Mouse (Mus musculus): Measurements from ENCODE around the gene Ccdc157.
A peak's percentile ranks its signal among the peaks of the same experiment; 100 is the strongest.
"Not testable (repeated sequence)": the region's sequence is repeated elsewhere in the genome, so short reads cannot be mapped to it uniquely, and the experiment has no call there.

Ccdc157 gene

DNA sequence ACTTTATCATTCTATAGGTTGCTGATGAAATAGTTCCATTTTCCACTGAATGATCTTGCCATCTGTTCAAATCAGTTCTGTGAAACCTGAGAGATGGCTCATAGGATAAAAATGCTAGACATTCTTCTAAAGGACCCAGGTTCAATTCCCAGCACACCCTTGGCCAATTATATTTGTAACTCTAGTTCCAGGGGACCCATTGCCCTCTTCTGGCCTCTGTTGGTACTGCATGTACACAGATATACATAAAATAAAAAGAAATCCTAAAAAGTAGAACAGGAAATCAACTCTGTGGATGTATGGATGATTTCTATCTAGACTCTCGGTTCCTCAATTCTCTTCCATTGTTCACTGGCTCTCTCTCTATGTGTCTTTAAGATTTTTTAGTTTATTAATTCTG lies 33.0 kb downstream of the Ccdc157 start:
- no peak for DNase-seq

- DNase-seq: no peak
These were observed 36.2 kb downstream of the Ccdc157 start for GRCm38 (mm10) chr11:4123922-4124321.

DNA sequence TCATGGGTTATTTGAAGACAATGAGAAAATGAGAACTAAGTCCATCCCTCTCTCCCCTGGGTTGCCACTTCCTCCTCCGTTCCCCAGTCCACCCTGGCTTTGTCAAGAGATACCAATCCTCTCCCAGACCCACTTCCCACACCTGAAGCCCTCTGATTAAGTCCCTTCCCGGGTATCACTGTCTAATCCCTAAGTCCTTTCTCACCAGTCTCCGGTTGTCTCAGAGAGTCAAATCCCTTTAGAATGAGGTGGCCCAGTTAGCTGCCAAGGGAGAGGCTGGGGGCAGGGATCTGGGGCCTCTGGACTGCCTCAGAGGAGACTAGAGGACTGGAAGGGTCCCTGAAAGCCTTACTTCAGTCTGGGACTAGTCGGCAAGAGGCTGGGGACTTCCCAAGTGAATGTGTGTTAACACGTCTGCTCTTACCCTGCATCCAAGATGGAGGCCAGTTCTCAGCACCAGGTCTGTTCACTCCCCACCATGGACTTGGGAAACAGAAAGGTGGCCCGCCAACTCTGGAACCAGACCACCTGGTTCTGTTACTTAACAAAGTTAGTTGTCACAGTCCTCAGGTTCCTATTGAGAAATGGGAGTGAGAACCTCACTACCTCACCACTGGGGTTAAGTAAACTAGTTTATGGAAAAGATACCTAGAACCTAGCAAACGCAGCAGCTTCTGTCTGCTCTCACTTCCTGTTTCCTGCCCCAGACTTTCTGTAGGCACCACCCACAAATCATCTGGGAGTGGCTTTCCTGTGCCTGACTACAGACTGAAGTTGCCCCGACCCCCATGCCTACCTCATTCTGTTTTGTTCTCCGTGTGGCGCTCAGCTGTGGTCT lies 37.1 kb downstream of the Ccdc157 start, which contains the start of gene Sec14l2:
TSS of gene Sec14l2 (minus strand) at position 674 of the 838 bp plus-strand sequence.
- DNase-seq: no peak

DNA sequence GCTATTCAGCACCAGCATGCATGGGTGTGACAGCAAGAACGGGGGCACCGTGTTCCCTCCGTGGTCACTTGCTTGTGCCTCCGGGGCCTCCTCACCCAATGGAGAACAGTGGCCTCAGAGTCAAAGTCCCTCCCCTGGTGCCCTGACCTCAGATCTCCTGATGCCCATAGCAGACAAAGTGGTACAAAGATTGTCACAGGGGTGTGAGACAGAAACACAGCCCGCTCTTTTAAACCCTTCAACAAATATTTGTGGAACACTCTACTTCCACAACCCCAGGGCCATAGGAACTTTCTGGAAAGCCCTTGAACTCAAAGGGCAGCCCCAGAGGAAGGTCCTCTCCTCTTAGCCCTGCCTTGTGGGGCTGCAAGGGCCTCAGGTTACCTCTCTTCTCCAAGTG lies 37.9 kb downstream of the Ccdc157 start:
- no peak for DNase-seq

GRCm38 (mm10) chr11:4121691-4122090 lies 38.4 kb downstream of the Ccdc157 start:
- no peak for DNase-seq

DNA sequence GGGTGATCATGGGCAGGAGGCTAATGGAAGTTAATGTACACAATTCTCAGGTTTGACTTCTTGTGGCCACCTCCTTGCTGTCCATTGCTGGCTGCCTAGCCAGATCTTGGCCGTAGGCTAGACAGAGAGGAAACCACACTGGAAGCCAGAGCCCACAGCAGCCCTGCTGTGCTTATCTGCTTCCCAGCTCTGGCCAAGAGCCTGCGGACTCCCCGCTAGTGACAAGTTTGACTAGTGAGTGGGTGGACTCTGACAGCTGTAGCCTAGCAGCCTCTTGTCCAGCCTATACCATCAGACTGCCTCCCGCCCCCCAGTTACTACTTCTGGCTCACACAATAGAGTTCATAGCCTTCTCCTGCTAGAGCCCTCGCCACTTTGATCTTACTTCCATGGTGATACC lies 40.5 kb downstream of the Ccdc157 start:
- DNase-seq: no peak

- peak; percentile 96 for DNase-seq
These were observed 41.8 kb downstream of the Ccdc157 start for GRCm38 (mm10) chr11:4118081-4118921.

DNA sequence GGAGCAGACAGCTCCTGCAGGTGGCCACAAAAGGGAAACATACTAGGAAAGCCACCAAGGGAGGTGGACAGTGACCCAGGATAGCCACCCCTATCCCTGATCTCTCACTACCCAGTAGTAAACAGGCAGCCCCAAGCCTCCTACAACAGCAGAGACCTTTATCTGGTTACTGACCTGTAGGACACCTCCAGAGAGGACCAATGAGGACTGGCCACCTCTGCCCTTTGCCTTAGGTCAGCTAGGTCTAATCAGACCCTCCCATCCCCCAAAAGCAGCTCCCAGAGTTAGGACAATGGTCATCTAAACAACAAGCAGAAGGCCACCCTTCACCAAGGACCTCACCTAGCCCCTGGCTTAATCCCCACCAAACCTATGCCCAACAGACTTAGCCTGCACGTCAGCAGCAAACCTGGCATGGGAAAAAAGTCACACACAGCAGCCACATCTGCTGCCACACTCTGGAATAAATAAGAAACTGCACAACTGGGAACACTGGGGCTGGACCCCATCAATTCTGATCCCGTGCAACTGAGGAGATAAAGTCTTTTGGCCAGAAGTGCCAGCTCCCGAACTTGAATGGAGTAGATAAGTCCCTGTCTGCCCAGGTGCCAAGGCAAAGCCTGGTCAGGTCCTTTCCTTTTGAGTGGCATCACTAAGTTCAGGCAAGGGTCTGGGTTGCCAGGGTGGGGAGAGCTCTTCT lies 42.6 kb downstream of the Ccdc157 start:
- DNase-seq: no peak

GRCm38 (mm10) chr11:4116458-4117141 lies 43.5 kb downstream of the Ccdc157 start:
- peak; percentile 91 for DNase-seq

DNA sequence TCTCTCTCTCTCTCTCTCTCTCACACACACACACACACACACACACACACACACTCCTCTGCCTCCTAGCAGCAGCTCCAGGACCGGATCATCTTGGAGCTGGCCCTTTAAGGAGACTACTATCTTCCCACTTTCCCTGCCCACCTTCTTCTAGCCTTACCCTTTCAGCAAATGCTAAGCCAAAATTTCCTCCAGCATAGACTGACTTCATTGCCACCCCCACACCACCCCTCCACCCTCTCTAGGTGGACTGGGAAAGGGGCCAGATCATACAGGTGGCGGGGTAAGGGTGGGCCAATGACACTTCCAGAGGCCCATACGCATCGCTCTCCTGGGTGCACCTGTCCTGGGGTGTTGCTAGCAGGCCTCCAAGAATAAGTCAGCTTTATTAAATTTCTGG lies 44.7 kb downstream of the Ccdc157 start:
- DNase-seq: no peak

DNA sequence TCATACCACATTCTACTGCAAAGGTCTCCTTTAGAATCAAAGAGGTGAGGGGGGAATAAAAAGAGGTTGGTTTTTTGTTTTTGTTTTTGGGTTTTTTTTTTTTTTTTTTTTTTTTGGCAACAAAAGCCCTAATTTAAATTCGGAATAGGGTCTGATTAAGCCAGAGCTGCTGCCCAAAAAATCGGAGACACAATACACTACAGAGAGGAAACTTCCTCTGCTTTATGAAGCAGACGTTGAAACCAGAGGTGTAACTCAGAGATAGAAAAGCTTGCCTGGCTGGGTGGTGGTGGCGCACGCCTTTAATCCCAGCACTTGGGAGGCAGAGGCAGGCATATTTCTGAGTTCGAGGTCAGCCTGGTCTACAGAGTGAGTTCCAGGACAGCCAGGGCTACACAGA lies 45.6 kb downstream of the Ccdc157 start:
- not testable (repeated sequence) for DNase-seq

- DNase-seq: no peak
These were observed 46.1 kb downstream of the Ccdc157 start for GRCm38 (mm10) chr11:4113970-4114369.

- no peak for DNase-seq
These were observed 46.6 kb downstream of the Ccdc157 start for GRCm38 (mm10) chr11:4113496-4113895.

GRCm38 (mm10) chr11:4112861-4113260 lies 47.2 kb downstream of the Ccdc157 start:
- DNase-seq: no peak

DNA sequence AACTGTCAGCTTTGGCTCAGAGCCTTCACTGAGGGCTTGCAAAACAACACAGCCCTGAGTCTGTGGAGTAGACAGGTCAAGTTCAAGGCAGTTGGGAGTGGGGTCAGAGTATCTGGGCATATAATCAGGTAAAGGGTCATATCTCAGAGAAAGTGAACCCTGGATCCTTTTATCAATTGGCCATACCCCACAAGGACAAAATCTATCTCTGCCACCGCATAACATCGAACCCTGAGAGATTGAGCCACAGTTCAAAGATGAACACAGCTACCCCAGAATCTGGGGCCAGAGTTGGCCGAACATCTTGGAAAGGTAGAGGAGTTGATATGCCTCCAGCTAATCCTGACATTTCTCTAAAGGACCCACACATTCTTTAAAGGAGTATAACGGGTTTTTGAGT lies 48.1 kb downstream of the Ccdc157 start:
- DNase-seq: no peak

DNA sequence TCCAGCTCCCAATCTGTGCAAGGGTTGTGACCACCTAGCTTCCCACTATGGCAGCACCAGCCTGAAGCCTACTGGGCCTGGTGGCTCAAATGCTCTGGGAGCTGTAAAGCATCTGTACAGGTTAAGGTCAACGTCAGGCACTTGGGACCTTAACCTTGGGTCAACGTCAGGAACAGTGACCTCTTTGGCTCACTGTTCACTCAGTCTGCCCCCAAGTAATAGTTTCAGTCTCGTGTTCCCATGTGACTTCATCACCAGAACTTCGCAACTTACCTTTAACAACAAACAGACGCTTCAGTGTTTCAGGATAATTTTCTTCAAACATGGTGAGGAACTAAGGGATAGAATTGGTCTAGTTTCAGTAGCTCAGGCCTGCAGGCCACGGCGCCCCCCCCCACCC lies 51.4 kb downstream of the Ccdc157 start:
- DNase-seq: no peak

GRCm38 (mm10) chr11:4107901-4108300 lies 52.2 kb downstream of the Ccdc157 start:
- DNase-seq: not testable (repeated sequence)

DNA sequence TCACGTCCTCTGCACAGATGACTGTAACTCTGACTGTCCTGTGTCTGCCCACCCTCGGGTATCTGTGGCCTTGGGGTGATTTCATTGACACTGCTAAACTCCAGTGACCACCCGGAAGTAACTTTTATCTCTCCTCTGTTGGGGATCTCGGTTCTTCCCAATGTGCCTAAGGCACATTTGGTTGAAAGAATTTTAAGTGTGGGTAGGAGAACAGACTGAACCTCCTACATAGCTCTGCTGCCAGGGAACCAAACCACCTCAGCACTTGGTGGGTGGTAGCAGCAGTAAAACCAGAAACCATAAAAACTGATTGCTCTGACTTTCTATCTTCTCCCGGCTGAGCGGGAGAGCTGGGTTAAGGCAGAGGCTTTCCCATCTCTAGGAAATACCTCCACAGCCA lies 54.6 kb downstream of the Ccdc157 start:
- DNase-seq: no peak

DNA sequence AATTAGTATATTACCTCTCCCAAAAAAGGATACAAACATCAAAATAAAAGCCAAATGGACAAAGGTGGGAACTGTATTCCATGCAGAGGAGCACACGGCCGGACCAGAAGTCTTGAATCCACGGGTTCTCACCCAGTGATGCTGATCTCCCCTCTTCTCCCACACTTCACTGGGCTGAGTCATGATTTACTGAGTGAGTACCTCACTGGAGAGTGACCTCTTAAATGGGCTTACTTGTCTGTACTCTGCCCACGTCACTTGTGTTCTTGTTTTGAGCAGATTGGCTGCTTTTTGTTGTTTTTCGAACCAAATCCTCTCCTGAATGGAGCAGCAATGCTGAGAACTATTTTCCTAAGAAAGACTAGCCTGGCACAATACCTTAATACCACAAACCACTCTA lies 55.1 kb downstream of the Ccdc157 start:
- DNase-seq: no peak

DNA sequence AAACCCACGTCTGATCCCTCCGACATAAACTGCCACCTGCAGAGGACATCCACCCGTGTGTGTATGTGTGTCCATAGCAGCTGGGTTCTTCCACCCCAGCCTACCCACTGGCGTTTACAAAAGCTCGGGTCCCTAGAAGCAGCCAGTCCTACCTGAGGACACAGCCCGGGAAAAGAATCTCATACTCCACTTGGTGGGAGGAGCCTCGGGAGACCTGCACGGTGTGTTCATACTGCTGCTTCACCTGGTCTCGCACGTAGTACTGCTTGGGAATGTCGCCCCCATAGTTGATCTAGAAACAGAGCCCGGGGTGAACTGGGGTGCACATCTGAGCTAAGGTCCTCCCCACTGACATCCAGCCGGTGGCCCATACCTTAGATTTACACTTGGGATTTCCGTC lies 56.6 kb downstream of the Ccdc157 start:
- DNase-seq: no peak

DNA sequence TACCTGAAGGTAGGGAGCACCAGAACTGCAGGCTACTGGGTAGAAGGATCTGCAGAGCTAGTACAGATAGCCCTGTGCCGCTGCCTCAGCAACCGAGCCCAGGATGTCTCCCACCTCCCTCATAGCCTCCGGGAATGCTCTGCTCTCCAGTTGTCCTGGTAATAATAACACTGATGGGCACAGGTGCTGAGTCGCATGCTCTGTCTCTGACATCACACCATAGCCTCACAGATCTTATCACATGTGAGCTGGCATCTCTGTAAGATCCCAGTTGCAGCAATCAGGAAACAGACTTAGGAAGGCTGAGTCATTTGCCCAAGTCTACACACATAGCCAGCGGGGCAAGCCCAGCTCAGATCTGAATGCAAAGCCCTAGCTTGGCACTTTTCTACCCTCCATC lies 58.2 kb downstream of the Ccdc157 start:
- DNase-seq: no peak

- DNase-seq: no peak
These were observed 60.6 kb downstream of the Ccdc157 start for GRCm38 (mm10) chr11:4099447-4099846.

GRCm38 (mm10) chr11:4098816-4099215 lies 61.3 kb downstream of the Ccdc157 start:
- no peak for DNase-seq

Data from heart, adult 11 months (tissue).